Mouse (Mus musculus) brown adipose tissue, adult 24 weeks (tissue): Measurements from ENCODE around the gene Efcab10. TPM values are rescaled to one million over a fixed set of nuclear protein-coding genes. Genes with fewer than 3 reads are reported as not detected.

ENCODE experiments used
- H3K27ac ChIP-seq: fragments of 200-500 bp; replicated peaks from 2 replicates; pipeline ENCODE4 v1.5.1; 2012; ENCODE audit warnings: low read depth, mild to moderate bottlenecking, low read length
- H3K4me1 ChIP-seq: fragments of 200-500 bp; 2 replicates; pipeline ENCODE4 v1.6.1; 2012; ENCODE audit warnings: low read length, mixed read lengths; ENCODE audit not compliant: control insufficient read depth, insufficient read depth, insufficient read length
- H3K4me3 ChIP-seq: fragments of 200-500 bp; 2 replicates; pipeline ENCODE4 v1.5.1; 2012; ENCODE audit warnings: low read depth, mild to moderate bottlenecking, low read length, moderate library complexity; ENCODE audit not compliant: insufficient read depth
- polyA plus RNA-seq: library from polyadenylated mRNA; stranded (reverse); fragments of >200 nt; gene quantifications from 2 replicates; pipeline ENCODE4 v1.2.4, GENCODE M21; 2012; ENCODE audit not compliant: missing spikeins, insufficient read depth, insufficient read length

Efcab10 gene
- polyA plus RNA-seq: not detected in 2 replicates

DNA sequence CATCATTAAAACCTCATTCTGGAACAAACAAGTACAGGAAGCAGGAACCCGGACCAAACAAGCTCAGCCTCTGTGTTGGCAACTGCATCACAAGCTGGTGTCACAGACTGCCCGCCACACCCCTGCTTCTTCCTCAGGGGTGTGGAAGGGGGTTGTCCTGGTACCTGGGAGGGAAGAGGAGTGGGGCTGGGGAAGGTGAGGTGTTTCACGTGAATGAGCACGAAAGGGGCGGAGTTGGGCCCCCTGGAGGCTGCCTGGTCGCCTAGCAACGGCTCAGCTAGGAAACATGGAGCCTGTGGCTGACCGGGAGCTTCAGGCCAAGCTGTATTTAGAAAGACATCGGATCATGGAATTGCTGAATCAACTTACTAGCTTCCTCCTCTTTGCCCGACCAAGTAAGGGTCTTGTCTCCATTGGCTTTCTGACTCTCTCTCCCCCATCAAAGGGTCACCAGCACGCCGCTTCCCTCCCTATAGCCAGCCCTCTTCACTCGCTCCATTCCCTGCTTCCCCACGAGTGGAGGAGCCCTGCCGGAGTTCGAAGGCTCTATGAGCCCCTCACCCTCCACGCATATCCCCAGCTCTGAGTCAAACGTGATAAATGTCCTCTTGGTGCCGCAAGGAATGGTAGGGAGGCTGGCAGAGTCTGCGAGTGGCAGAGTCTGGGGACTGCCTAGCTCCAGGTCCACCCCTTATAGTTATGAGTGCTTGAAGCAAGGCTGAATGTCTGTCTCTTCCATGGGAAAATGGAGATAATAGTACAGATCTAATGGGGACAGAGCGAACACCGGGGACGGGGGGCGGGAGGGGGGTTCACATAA lies at the start of gene Efcab10:
Gene Efcab10, plus strand, starts transcription at position 51 of the 820 bp plus-strand sequence.
- H3K4me1 ChIP-seq: peaks cover 3% of the 10 kb centered on the region; the same call in 1 of the 2 replicates
- no peak within 1 kb of the TSS; the same call in 1 of the 2 replicates for H3K4me3 ChIP-seq
- no peak within 1 kb of the TSS for H3K27ac ChIP-seq

- Histone ChIP-seq H3K27ac (no peak overlapping the region), H3K4me1 (peaks cover 2% of the 10 kb centered on the region; the same call in 1 of the 2 replicates), H3K4me3 (no peak overlapping the region)
Measured at GRCm38 (mm10) chr12:33344970-33345772, 49.5 kb upstream of the Efcab10 start.

- H3K4me3 ChIP-seq: no peak overlapping the region
- peaks cover 2% of the 10 kb centered on the region; the same call in 1 of the 2 replicates for H3K4me1 ChIP-seq
- H3K27ac ChIP-seq: no peak overlapping the region
Measured at GRCm38 (mm10) chr12:33345773-33346435, 48.8 kb upstream of the Efcab10 start.

- Histone ChIP-seq H3K4me3 (no peak overlapping the region), H3K27ac (no peak overlapping the region), H3K4me1 (no peaks in the 10 kb centered on the region)
Measured at GRCm38 (mm10) chr12:33352671-33353070, 42.0 kb upstream of the Efcab10 start.

DNA sequence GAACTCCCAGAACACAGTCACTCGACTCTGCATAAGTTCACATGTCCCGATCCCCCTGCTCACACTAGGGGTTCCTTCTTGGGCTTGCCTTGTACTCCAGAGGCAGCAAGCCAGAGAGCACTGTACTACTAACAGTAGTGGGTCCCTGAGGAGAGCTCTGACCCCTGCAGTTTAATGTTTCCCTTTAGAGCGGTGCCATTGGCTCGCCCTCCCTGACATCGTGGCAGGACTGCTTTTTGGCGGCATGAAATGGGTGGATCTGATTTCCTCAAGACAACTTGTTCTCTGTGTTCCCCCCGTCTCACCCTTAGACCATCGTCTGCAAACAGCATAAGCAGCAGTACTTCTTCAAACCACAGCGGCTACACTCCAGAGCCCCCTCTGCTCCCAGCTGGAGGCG lies 36.3 kb upstream of the Efcab10 start:
- H3K27ac ChIP-seq: no peak overlapping the region
- no peak overlapping the region for H3K4me3 ChIP-seq
- H3K4me1 ChIP-seq: no peaks in the 10 kb centered on the region

- Histone ChIP-seq H3K4me3 (no peak overlapping the region), H3K4me1 (no peaks in the 10 kb centered on the region)
Measured at GRCm38 (mm10) chr12:33359209-33359608, 35.4 kb upstream of the Efcab10 start.

GRCm38 (mm10) chr12:33359878-33360482 lies 34.7 kb upstream of the Efcab10 start:
- Histone ChIP-seq H3K27ac (no peak overlapping the region), H3K4me1 (no peaks in the 10 kb centered on the region), H3K4me3 (no peak overlapping the region)

More at GRCm38 (mm10) chr12:33359209-33359608, 35.4 kb upstream of the Efcab10 start:
- no peak overlapping the region for H3K27ac ChIP-seq

DNA sequence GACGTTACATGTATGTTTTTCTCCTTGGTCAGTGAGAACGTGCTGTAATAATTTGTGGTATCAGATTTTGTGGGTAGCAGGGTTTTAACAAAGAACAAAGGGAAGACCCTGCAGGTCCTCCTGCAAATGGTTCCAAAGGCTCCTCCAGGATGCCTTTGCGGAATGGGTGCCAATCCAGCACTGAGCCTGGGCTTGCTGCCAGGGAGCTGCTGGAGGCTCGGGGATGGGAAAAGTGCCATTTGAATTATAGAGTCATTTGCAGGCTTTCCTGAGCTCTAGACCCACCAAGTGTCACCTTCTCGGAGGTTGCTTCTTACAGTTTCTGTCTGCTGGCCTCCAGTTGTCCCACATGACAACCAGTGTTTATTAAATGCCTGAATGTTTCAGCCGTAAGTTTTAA lies 33.9 kb upstream of the Efcab10 start:
- Histone ChIP-seq H3K4me1 (no peaks in the 10 kb centered on the region), H3K27ac (no peak overlapping the region), H3K4me3 (no peak overlapping the region)

DNA sequence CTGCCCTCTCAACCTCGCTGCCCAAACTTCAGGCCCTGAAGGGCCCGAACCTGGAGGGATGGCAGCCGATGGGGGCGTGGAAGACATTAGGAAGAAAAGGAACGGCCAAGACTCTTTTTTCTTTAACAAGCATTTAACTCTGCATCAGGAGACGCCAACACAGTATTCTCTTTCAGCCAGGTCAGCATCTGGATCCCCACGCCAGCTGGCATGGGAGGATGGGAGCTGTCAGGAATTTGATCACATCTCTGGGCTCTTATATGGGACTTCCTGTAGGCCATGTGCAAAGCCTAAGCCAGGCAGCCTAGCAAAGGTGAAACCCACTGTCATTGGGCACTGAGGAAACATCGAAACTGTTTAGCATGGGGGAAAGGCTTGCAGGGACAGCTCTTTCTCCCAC lies 30.1 kb upstream of the Efcab10 start:
- Histone ChIP-seq H3K27ac (no peak overlapping the region), H3K4me3 (no peak overlapping the region), H3K4me1 (peaks cover 3% of the 10 kb centered on the region; the same call in 1 of the 2 replicates)

DNA sequence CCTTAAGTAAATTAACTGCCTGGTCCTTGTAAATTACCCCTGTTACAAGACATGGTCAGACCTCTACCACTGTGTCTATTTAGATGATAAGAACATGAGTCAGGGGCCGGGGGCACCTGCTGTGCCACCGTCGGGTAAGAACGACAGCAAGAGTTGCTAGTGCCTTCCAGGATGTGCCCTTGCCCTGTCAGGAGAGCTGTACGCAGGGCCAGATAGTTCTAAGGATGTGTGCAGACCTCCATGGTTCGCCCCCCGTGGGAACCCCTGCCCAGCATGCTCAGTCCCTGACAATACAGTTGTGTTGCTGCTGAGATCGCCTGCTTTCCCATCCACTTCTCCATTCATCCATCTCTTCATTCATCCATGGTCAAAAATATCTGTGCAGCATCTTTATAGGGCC lies 29.5 kb upstream of the Efcab10 start:
- no peak overlapping the region for H3K4me3 ChIP-seq
- peaks cover 3% of the 10 kb centered on the region; the same call in 1 of the 2 replicates for H3K4me1 ChIP-seq
- H3K27ac ChIP-seq: no peak overlapping the region

GRCm38 (mm10) chr12:33369555-33369954 lies 25.1 kb upstream of the Efcab10 start:
- Histone ChIP-seq H3K4me1 (peaks cover 3% of the 10 kb centered on the region; the same call in 1 of the 2 replicates), H3K4me3 (no peak overlapping the region), H3K27ac (no peak overlapping the region)

GRCm38 (mm10) chr12:33379624-33380445 lies 14.8 kb upstream of the Efcab10 start:
- Histone ChIP-seq H3K4me3 (peak overlapping the region; percentile 48), H3K27ac (no peak overlapping the region)

DNA sequence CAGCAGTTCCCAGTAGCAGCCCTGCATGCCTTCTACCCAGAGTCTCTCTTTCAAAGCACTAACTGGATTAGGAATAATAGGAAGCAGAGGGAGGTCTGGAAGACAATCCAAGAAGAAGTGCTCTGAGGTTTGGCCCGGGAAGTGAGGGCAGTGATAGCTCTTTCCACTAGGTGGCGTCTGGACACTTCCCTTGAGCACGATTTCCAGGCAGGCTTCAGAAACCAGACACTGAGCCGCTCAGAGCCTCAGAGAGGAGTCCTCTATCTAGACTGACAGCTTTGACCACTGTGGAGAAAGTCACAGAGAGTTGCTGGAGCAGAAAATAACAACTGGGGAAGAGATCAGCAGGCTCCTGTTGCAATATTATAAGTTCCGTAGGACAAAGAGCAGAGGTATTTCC lies 5.8 kb upstream of the Efcab10 start:
- Histone ChIP-seq H3K4me3 (no peak overlapping the region), H3K4me1 (no peaks in the 10 kb centered on the region), H3K27ac (no peak overlapping the region)

More at GRCm38 (mm10) chr12:33379624-33380445, 14.8 kb upstream of the Efcab10 start:
- no peaks in the 10 kb centered on the region for H3K4me1 ChIP-seq
